Mouse (Mus musculus): Measurements from ENCODE around the gene 2410002F23Rik. TPM values are rescaled to one million over a fixed set of nuclear protein-coding genes. Genes with fewer than 3 reads are reported as not detected.
"Not testable (repeated sequence)": the region's sequence is repeated elsewhere in the genome, so short reads cannot be mapped to it uniquely, and the experiment has no call there.

2410002F23Rik gene
- polyA plus RNA-seq, 1 experiment from 2014 or later, result 136 TPM

GRCm38 (mm10) chr7:44271309-44271708, 24.8 kb downstream of the 2410002F23Rik start:
- H3K36me3 ChIP-seq, result no peaks in the 10 kb centered on the region
- DNase-seq (ENCODE audit: low spot score), result no peak
- H3K4me3 ChIP-seq, result no peak overlapping the region
- H3K27ac ChIP-seq, result no peak overlapping the region
- H3K4me1 ChIP-seq, result no peaks in the 10 kb centered on the region
- H3K27me3 ChIP-seq (ENCODE audit: insufficient read depth, poor library complexity, severe bottlenecking), result peaks cover 71% of the 10 kb centered on the region
- WGBS, result 68% methylated on average over 2 of the region's 2 CpGs
- H3K9me3 ChIP-seq, result no peaks in the 10 kb centered on the region

GRCm38 (mm10) chr7:44272546-44272945, 26.0 kb downstream of the 2410002F23Rik start:
- Histone ChIP-seq H3K27me3 (ENCODE audit: insufficient read depth, poor library complexity, severe bottlenecking) (peaks cover 62% of the 10 kb centered on the region), H3K27ac (no peak overlapping the region), H3K4me3 (no peak overlapping the region), H3K4me1 (no peaks in the 10 kb centered on the region), H3K9me3 (no peaks in the 10 kb centered on the region), H3K36me3 (no peaks in the 10 kb centered on the region)
- DNase-seq (ENCODE audit: low spot score), result no peak
- WGBS, result 86% methylated on average over 7 of the region's 7 CpGs

GRCm38 (mm10) chr7:44273446-44273845, 26.9 kb downstream of the 2410002F23Rik start:
- Histone ChIP-seq H3K4me3 (no peak overlapping the region), H3K9me3 (no peaks in the 10 kb centered on the region), H3K4me1 (no peaks in the 10 kb centered on the region), H3K27ac (no peak overlapping the region), H3K27me3 (ENCODE audit: insufficient read depth, poor library complexity, severe bottlenecking) (peaks cover 53% of the 10 kb centered on the region), H3K36me3 (no peaks in the 10 kb centered on the region)
- no peak for DNase-seq (ENCODE audit: low spot score)
- WGBS, result 66% methylated on average over 7 of the region's 7 CpGs

- no peak overlapping the region for H3K27ac ChIP-seq
- no peaks in the 10 kb centered on the region for H3K9me3 ChIP-seq
- no peaks in the 10 kb centered on the region for H3K36me3 ChIP-seq
- H3K4me3 ChIP-seq, result no peak overlapping the region
- 21% methylated on average over 11 of the region's 11 CpGs for WGBS
- DNase-seq (ENCODE audit: low spot score), result no peak
- no peaks in the 10 kb centered on the region for H3K4me1 ChIP-seq
- peaks cover 47% of the 10 kb centered on the region for H3K27me3 ChIP-seq (ENCODE audit: insufficient read depth, poor library complexity, severe bottlenecking)
Measured at GRCm38 (mm10) chr7:44274096-44274495, 27.6 kb downstream of the 2410002F23Rik start.

- H3K4me1 ChIP-seq, result no peaks in the 10 kb centered on the region
- no peaks in the 10 kb centered on the region for H3K36me3 ChIP-seq
- no peak for DNase-seq (ENCODE audit: low spot score)
- no peak overlapping the region for H3K27ac ChIP-seq
- H3K4me3 ChIP-seq, result no peak overlapping the region
- H3K27me3 ChIP-seq (ENCODE audit: insufficient read depth, poor library complexity, severe bottlenecking), result peaks cover 43% of the 10 kb centered on the region
- H3K9me3 ChIP-seq, result no peaks in the 10 kb centered on the region
- WGBS, result 72% methylated on average over 3 of the region's 3 CpGs
Measured at GRCm38 (mm10) chr7:44275546-44275945, 29.0 kb downstream of the 2410002F23Rik start.

GRCm38 (mm10) chr7:44276461-44277249, 30.1 kb downstream of the 2410002F23Rik start:
- DNase-seq (ENCODE audit: low spot score), result no peak
- WGBS, result 58% methylated on average over 10 of the region's 10 CpGs
- Histone ChIP-seq H3K4me3 (no peak overlapping the region), H3K36me3 (no peaks in the 10 kb centered on the region), H3K27me3 (ENCODE audit: insufficient read depth, poor library complexity, severe bottlenecking) (peaks cover 43% of the 10 kb centered on the region), H3K4me1 (no peaks in the 10 kb centered on the region), H3K9me3 (no peaks in the 10 kb centered on the region), H3K27ac (no peak overlapping the region)

- no peaks in the 10 kb centered on the region for H3K9me3 ChIP-seq
- no peak overlapping the region for H3K27ac ChIP-seq
- no peak overlapping the region for H3K4me3 ChIP-seq
- 44% methylated on average over 2 of the region's 2 CpGs for WGBS
- peaks cover 40% of the 10 kb centered on the region for H3K27me3 ChIP-seq (ENCODE audit: insufficient read depth, poor library complexity, severe bottlenecking)
- H3K4me1 ChIP-seq, result no peaks in the 10 kb centered on the region
- DNase-seq (ENCODE audit: low spot score), result no peak
- H3K36me3 ChIP-seq, result no peaks in the 10 kb centered on the region
Measured at GRCm38 (mm10) chr7:44277250-44277622, 30.7 kb downstream of the 2410002F23Rik start.

- Histone ChIP-seq H3K27me3 (ENCODE audit: insufficient read depth, poor library complexity, severe bottlenecking) (peaks cover 6% of the 10 kb centered on the region), H3K9me3 (no peaks in the 10 kb centered on the region), H3K27ac (no peak overlapping the region), H3K4me3 (no peak overlapping the region), H3K4me1 (no peaks in the 10 kb centered on the region), H3K36me3 (no peaks in the 10 kb centered on the region)
- 56% methylated on average over 1 of the region's 1 CpGs for WGBS
- DNase-seq (ENCODE audit: low spot score), result no peak
Measured at GRCm38 (mm10) chr7:44280959-44281358, 34.4 kb downstream of the 2410002F23Rik start.

- peaks cover 2% of the 10 kb centered on the region; the same call in 1 of the 2 replicates for H3K9me3 ChIP-seq
Measured at GRCm38 (mm10) chr7:44281586-44281985, 35.1 kb downstream of the 2410002F23Rik start.

GRCm38 (mm10) chr7:44287760-44288159, 41.2 kb downstream of the 2410002F23Rik start:
- WGBS, result 63% methylated on average over 7 of the region's 7 CpGs
- H3K4me1 ChIP-seq, result no peaks in the 10 kb centered on the region
- DNase-seq (ENCODE audit: low spot score), result no peak
- H3K36me3 ChIP-seq, result no peaks in the 10 kb centered on the region
- peaks cover 7% of the 10 kb centered on the region; the same call in 1 of the 2 replicates for H3K9me3 ChIP-seq
- H3K27me3 ChIP-seq (ENCODE audit: insufficient read depth, poor library complexity, severe bottlenecking), result peaks cover 4% of the 10 kb centered on the region; the same call in 1 of the 2 replicates
- no peak overlapping the region for H3K27ac ChIP-seq
- H3K4me3 ChIP-seq, result no peak overlapping the region

More at GRCm38 (mm10) chr7:44281586-44281985, 35.1 kb downstream of the 2410002F23Rik start:
- Histone ChIP-seq H3K4me3 (no peak overlapping the region), H3K27ac (no peak overlapping the region), H3K4me1 (no peaks in the 10 kb centered on the region), H3K27me3 (ENCODE audit: insufficient read depth, poor library complexity, severe bottlenecking) (no peaks in the 10 kb centered on the region), H3K36me3 (no peaks in the 10 kb centered on the region)
- DNase-seq (ENCODE audit: low spot score), result no peak
- 74% methylated on average over 7 of the region's 7 CpGs for WGBS

GRCm38 (mm10) chr7:44290986-44291385, 44.5 kb downstream of the 2410002F23Rik start:
- H3K4me3 ChIP-seq, result no peak overlapping the region
- peaks cover 4% of the 10 kb centered on the region; the same call in 1 of the 2 replicates for H3K27me3 ChIP-seq (ENCODE audit: insufficient read depth, poor library complexity, severe bottlenecking)
- peaks cover 7% of the 10 kb centered on the region; the same call in 1 of the 2 replicates for H3K9me3 ChIP-seq
- H3K36me3 ChIP-seq, result no peaks in the 10 kb centered on the region
- WGBS, result 74% methylated on average over 4 of the region's 4 CpGs
- no peaks in the 10 kb centered on the region for H3K4me1 ChIP-seq
- no peak overlapping the region for H3K27ac ChIP-seq
- DNase-seq (ENCODE audit: low spot score), result no peak

GRCm38 (mm10) chr7:44291418-44291817, 44.9 kb downstream of the 2410002F23Rik start:
- Histone ChIP-seq H3K4me1 (no peaks in the 10 kb centered on the region), H3K9me3 (peaks cover 6% of the 10 kb centered on the region; the same call in 1 of the 2 replicates), H3K27me3 (ENCODE audit: insufficient read depth, poor library complexity, severe bottlenecking) (peaks cover 4% of the 10 kb centered on the region; the same call in 1 of the 2 replicates), H3K27ac (no peak overlapping the region), H3K36me3 (no peaks in the 10 kb centered on the region), H3K4me3 (no peak overlapping the region)
- WGBS, result 57% methylated on average over 4 of the region's 4 CpGs
- no peak for DNase-seq (ENCODE audit: low spot score)

- not testable (repeated sequence) for H3K27me3 ChIP-seq (ENCODE audit: insufficient read depth, poor library complexity, severe bottlenecking); H3K9me3 ChIP-seq; DNase-seq (ENCODE audit: low spot score); H3K36me3 ChIP-seq; H3K27ac ChIP-seq; H3K4me1 ChIP-seq; H3K4me3 ChIP-seq
- WGBS, result 58% methylated on average over 2 of the region's 2 CpGs
Measured at GRCm38 (mm10) chr7:44297501-44297900, 51.0 kb downstream of the 2410002F23Rik start.

Measured in heart, embryonic 10.5 days (tissue).